Mouse (Mus musculus) myocyte (in vitro differentiated cells): Measurements from ENCODE around the gene Arfip2.

Experiments
- MYOD1 ChIP-seq, 3 experiments: IDR thresholded peaks; one replicate each; pipeline ENCODE4 v1.6.1; 2011; ENCODE audit warnings: control low read depth in 2 of 3, low read depth in 2 of 3, mild to moderate bottlenecking in 2 of 3, moderate library complexity in 1 of 3; ENCODE audit not compliant: insufficient read length in 2 of 3, control insufficient read depth in 1 of 3
- MYOG ChIP-seq, 3 experiments: IDR thresholded peaks; one replicate each; pipeline ENCODE4 v1.6.1; 2011; ENCODE audit warnings: control low read depth in 2 of 3, low read depth in 2 of 3, mild to moderate bottlenecking in 2 of 3; ENCODE audit not compliant: insufficient read length in 2 of 3, control insufficient read depth in 1 of 3, insufficient read depth in 1 of 3
- POLR2A ChIP-seq: IDR thresholded peaks from one replicate; pipeline ENCODE4 v1.6.1; 2011; ENCODE audit warnings: low read depth, mild to moderate bottlenecking, control low read depth, moderate library complexity; ENCODE audit not compliant: insufficient read length

DNA sequence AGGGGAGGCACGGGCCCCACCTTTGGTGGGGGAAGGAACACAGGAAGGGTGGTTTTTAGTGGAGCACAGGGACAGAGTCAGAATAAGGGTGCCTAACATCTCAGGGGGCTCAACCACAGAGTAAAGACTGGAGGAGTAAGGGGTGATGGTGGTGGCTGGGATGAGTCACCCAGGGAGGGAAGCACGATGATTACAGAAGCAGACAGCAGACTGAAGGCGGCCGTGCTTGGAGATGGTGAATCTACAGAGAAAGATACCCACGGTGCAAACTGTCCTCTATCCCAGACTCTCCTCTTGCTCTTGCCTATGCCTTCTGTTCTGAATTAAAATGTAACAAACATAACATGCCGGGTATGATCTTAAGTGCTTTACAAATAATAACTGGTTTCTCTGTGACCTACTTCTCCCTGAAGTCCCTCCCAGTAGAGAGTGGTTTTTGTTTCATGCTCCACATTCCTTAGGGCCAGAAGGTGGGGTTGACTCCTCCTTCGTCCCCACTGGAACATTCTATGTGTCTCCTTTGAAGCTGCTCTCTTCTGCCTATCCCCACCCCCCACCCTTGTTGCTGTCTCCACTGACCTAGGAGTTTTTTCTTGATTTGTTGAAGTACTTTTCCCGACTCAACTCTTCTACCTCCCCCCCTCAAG, 18.4 kb downstream of the Arfip2 start:
- no peak for TF ChIP-seq POLR2A
- TF ChIP-seq MYOD1 (IDR thresholded peaks at IDR 0.05; ENCODE audit: control insufficient read depth in 1 of 3, insufficient read length in 2 of 3, low read depth in 2 of 3) = no peak
- TF ChIP-seq MYOG (IDR thresholded peaks at IDR 0.05; ENCODE audit: control insufficient read depth in 1 of 3, insufficient read depth in 1 of 3, insufficient read length in 2 of 3, low read depth in 2 of 3) = no peak
